Mouse (Mus musculus): ENCODE data around the gene Thbs1. TPM values are rescaled to one million over a fixed set of nuclear protein-coding genes. Genes with fewer than 3 reads are reported as not detected.
"Not testable (repeated sequence)": the region's sequence is repeated elsewhere in the genome, so short reads cannot be mapped to it uniquely, and the experiment has no call there.

Thbs1 gene
- polyA plus RNA-seq, 1 experiment: 57.5 TPM

DNA sequence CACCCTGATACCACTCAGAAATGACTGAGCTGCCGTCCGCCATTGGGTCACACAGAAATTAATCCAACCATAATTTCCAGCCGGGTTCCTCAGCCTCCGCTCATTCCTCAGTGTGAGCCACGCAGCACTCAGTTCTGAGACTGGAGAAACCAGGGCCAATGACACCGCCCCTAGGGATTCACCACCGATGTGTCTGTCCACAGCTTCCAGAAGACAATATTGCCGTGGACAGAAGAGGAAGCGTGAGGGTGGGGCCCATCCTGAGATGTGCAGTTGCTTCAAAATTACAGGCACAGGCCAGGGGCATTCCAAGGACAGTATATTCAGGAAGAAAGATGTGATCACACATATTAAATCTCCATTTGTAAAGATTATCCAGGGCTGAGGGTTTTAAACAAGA, 25.4 kb downstream of the Thbs1 start:
- Histone ChIP-seq H3K4me2 (ENCODE audit: low read depth) (no peak overlapping the region), H3K36me3 (ENCODE audit: control insufficient read depth, insufficient read depth) (no peaks in the 10 kb centered on the region), H3K4me3 (no peak overlapping the region), H3K79me2 (ENCODE audit: control insufficient read depth, insufficient read depth) (no peaks in the 10 kb centered on the region), H3ac (ENCODE audit: control insufficient read depth, insufficient read length) (no peak overlapping the region), H3K27me3 (ENCODE audit: control insufficient read depth, insufficient read depth, insufficient read length) (no peaks in the 10 kb centered on the region)
- TF ChIP-seq MAX (IDR thresholded peaks at IDR 0.05; ENCODE audit: low read depth) (no peak), TCF3 (IDR thresholded peaks at IDR 0.05; ENCODE audit: insufficient read length, low read depth) (no peak), POLR2A (IDR thresholded peaks at IDR 0.05; ENCODE audit: insufficient read length, low read depth) (no peak), CEBPB (IDR thresholded peaks at IDR 0.05; ENCODE audit: insufficient read depth, poor library complexity, severe bottlenecking) (no peak), TCF12 (IDR thresholded peaks at IDR 0.05; ENCODE audit: insufficient read depth, poor library complexity, severe bottlenecking) (no peak), REST (IDR thresholded peaks at IDR 0.05; ENCODE audit: insufficient read depth, insufficient read length) (no peak), MYOD1 (IDR thresholded peaks at IDR 0.05; ENCODE audit: control insufficient read depth in 1 of 3, insufficient read length in 2 of 3, low read depth in 2 of 3) (no peak), USF1 (IDR thresholded peaks at IDR 0.05; ENCODE audit: low read depth) (no peak), POLR2AphosphoS2 (IDR thresholded peaks at IDR 0.05; ENCODE audit: insufficient read length, low read depth) (no peak), E2F4 (IDR thresholded peaks at IDR 0.05; ENCODE audit: insufficient read depth) (no peak), MYOG (IDR thresholded peaks at IDR 0.05; ENCODE audit: control insufficient read depth in 1 of 3, insufficient read depth in 1 of 3, insufficient read length in 2 of 3, low read depth in 2 of 3) (no peak), SRF (IDR thresholded peaks at IDR 0.05; ENCODE audit: control insufficient read depth, insufficient read length, low read depth) (no peak)

DNA sequence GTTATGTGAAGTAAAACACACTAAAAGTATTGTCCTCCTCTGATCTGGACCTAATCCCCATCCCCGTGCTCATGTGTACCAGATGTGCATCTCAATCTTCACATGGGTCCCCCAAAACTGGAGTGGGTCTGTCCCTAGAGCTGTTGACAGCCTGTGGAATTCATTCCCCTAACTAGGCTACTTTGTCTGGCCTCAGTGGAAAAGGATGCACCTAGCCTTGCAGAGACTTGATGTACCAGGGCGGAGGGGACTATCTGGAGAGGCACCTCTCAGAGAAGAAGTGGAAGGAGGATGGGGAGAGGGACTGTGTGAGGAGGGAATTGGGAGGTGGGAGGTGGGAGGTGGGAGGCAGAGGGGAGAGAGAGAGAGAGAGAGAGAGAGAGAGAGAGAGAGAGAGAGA, 26.1 kb downstream of the Thbs1 start:
- H3K36me3 ChIP-seq (ENCODE audit: control insufficient read depth, insufficient read depth): no peaks in the 10 kb centered on the region
- TF ChIP-seq TCF3 (IDR thresholded peaks at IDR 0.05; ENCODE audit: insufficient read length, low read depth): no peak
- no peaks in the 10 kb centered on the region for H3K27me3 ChIP-seq (ENCODE audit: control insufficient read depth, insufficient read depth, insufficient read length)
- no peak overlapping the region for H3K4me3 ChIP-seq
- no peak overlapping the region for H3K4me2 ChIP-seq (ENCODE audit: low read depth)
- no peak overlapping the region for H3ac ChIP-seq (ENCODE audit: control insufficient read depth, insufficient read length)
- H3K79me2 ChIP-seq (ENCODE audit: control insufficient read depth, insufficient read depth): no peaks in the 10 kb centered on the region

DNA sequence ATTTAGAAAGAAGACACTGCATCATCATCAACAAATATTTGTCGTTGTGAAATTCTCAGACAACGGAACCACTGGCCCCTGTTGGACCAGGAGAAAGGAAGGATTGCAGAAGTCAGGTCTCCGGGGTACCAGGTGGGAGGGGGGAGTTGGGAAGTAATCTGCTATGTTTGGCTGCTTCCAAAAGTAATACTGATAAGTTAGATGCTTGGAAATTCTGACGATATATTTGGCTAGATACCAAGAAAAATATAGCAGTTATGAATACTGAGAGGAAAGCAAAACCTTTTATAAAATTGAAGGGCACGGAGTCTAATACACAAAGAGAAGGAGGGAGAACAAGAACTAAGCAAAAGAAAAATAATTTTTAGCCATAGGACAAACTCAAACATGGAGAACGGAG, 27.6 kb downstream of the Thbs1 start:
- TF ChIP-seq TCF3 (IDR thresholded peaks at IDR 0.05; ENCODE audit: insufficient read length, low read depth): no peak
- TF ChIP-seq POLR2AphosphoS2 (IDR thresholded peaks at IDR 0.05; ENCODE audit: insufficient read length, low read depth): no peak
- TF ChIP-seq TCF12 (IDR thresholded peaks at IDR 0.05; ENCODE audit: insufficient read depth, poor library complexity, severe bottlenecking): no peak
- no peak for TF ChIP-seq E2F4 (IDR thresholded peaks at IDR 0.05; ENCODE audit: insufficient read depth)
- TF ChIP-seq CEBPB (IDR thresholded peaks at IDR 0.05; ENCODE audit: insufficient read depth, poor library complexity, severe bottlenecking): no peak
- TF ChIP-seq REST (IDR thresholded peaks at IDR 0.05; ENCODE audit: insufficient read depth, insufficient read length): no peak
- no peak for TF ChIP-seq USF1 (IDR thresholded peaks at IDR 0.05; ENCODE audit: low read depth)
- no peak for TF ChIP-seq SRF (IDR thresholded peaks at IDR 0.05; ENCODE audit: control insufficient read depth, insufficient read length, low read depth)
- no peak for TF ChIP-seq POLR2A (IDR thresholded peaks at IDR 0.05; ENCODE audit: insufficient read length, low read depth)
- no peak for TF ChIP-seq MYOD1 (IDR thresholded peaks at IDR 0.05; ENCODE audit: control insufficient read depth in 1 of 3, insufficient read length in 2 of 3, low read depth in 2 of 3)
- TF ChIP-seq MAX (IDR thresholded peaks at IDR 0.05; ENCODE audit: low read depth): no peak
- no peak for TF ChIP-seq MYOG (IDR thresholded peaks at IDR 0.05; ENCODE audit: control insufficient read depth in 1 of 3, insufficient read depth in 1 of 3, insufficient read length in 2 of 3, low read depth in 2 of 3)
- no peak overlapping the region for H3K4me2 ChIP-seq (ENCODE audit: low read depth)
- no peaks in the 10 kb centered on the region for H3K27me3 ChIP-seq (ENCODE audit: control insufficient read depth, insufficient read depth, insufficient read length)
- no peak overlapping the region for H3ac ChIP-seq (ENCODE audit: control insufficient read depth, insufficient read length)
- H3K4me3 ChIP-seq: no peak overlapping the region
- no peaks in the 10 kb centered on the region for H3K79me2 ChIP-seq (ENCODE audit: control insufficient read depth, insufficient read depth)
- no peaks in the 10 kb centered on the region for H3K36me3 ChIP-seq (ENCODE audit: control insufficient read depth, insufficient read depth)

DNA sequence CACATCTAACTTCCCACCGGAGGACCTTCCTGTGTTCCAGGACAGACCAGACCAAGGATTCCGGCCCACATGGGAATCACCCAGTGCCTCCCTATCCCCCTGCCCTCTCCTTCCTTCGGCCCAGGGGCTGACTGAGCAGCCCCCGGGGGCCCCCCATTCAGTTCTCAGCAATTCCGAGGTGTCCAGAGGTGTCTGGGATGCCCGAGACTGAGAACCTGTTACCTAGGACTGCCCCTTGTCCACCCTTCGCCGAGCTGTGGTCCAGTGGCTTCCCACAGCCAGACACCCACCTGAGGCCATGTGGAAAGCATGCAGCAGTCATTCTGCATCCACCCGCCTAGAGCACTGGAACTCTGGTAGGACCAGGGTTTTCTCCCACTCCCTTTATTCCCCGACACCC, 30.0 kb downstream of the Thbs1 start:
- no peaks in the 10 kb centered on the region for H3K79me2 ChIP-seq (ENCODE audit: control insufficient read depth, insufficient read depth)
- H3K27me3 ChIP-seq (ENCODE audit: control insufficient read depth, insufficient read depth, insufficient read length): no peaks in the 10 kb centered on the region
- no peaks in the 10 kb centered on the region for H3K36me3 ChIP-seq (ENCODE audit: control insufficient read depth, insufficient read depth)
- TF ChIP-seq CEBPB (IDR thresholded peaks at IDR 0.05; ENCODE audit: insufficient read depth, poor library complexity, severe bottlenecking) (no peak), MYOD1 (IDR thresholded peaks at IDR 0.05; ENCODE audit: control insufficient read depth in 1 of 3, insufficient read length in 2 of 3, low read depth in 2 of 3) (no peak), TCF3 (IDR thresholded peaks at IDR 0.05; ENCODE audit: insufficient read length, low read depth) (no peak), E2F4 (IDR thresholded peaks at IDR 0.05; ENCODE audit: insufficient read depth) (no peak), TCF12 (IDR thresholded peaks at IDR 0.05; ENCODE audit: insufficient read depth, poor library complexity, severe bottlenecking) (no peak), SRF (IDR thresholded peaks at IDR 0.05; ENCODE audit: control insufficient read depth, insufficient read length, low read depth) (no peak), POLR2AphosphoS2 (IDR thresholded peaks at IDR 0.05; ENCODE audit: insufficient read length, low read depth) (no peak), MYOG (IDR thresholded peaks at IDR 0.05; ENCODE audit: control insufficient read depth in 1 of 3, insufficient read depth in 1 of 3, insufficient read length in 2 of 3, low read depth in 2 of 3) (no peak), POLR2A (IDR thresholded peaks at IDR 0.05; ENCODE audit: insufficient read length, low read depth) (no peak), REST (IDR thresholded peaks at IDR 0.05; ENCODE audit: insufficient read depth, insufficient read length) (no peak), MAX (IDR thresholded peaks at IDR 0.05; ENCODE audit: low read depth) (no peak), USF1 (IDR thresholded peaks at IDR 0.05; ENCODE audit: low read depth) (no peak)
- H3K4me2 ChIP-seq (ENCODE audit: low read depth): no peak overlapping the region
- H3ac ChIP-seq (ENCODE audit: control insufficient read depth, insufficient read length): no peak overlapping the region
- H3K4me3 ChIP-seq: no peak overlapping the region

DNA sequence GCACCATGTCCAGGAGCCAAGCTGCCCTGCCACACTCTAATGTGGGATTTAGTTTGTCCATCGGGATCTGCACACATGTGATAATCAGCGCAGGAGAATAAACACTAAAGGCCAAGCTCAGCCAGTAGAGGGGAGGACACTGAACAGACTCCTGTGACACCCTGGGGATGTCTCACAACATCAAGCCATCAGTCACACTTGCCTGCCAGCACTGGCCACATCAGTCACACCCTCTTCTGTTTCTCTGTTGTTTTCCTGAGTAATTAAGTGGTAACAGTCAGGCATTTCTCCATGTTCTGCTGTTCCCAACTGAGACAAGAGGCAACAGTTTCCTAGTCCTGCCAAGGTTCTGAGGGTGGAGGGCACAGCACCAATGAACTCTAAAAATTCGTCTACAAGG, 36.1 kb downstream of the Thbs1 start:
- H3K79me2 ChIP-seq (ENCODE audit: control insufficient read depth, insufficient read depth): not testable (repeated sequence)

More for the DNA sequence above, 36.1 kb downstream of the Thbs1 start:
- H3K36me3 ChIP-seq (ENCODE audit: control insufficient read depth, insufficient read depth); H3K4me3 ChIP-seq; H3K4me2 ChIP-seq (ENCODE audit: low read depth); H3ac ChIP-seq (ENCODE audit: control insufficient read depth, insufficient read length); H3K27me3 ChIP-seq (ENCODE audit: control insufficient read depth, insufficient read depth, insufficient read length): not testable (repeated sequence)

Measured in myocyte (in vitro differentiated cells).